Mouse (Mus musculus): ENCODE data around the gene Slc29a4. TPM values are rescaled to one million over a fixed set of nuclear protein-coding genes. Genes with fewer than 3 reads are reported as not detected.
A peak's percentile ranks its signal among the peaks of the same experiment; 100 is the strongest.

The Slc29a4 gene
- polyA plus RNA-seq, 1 experiment = 2.6 TPM

DNA sequence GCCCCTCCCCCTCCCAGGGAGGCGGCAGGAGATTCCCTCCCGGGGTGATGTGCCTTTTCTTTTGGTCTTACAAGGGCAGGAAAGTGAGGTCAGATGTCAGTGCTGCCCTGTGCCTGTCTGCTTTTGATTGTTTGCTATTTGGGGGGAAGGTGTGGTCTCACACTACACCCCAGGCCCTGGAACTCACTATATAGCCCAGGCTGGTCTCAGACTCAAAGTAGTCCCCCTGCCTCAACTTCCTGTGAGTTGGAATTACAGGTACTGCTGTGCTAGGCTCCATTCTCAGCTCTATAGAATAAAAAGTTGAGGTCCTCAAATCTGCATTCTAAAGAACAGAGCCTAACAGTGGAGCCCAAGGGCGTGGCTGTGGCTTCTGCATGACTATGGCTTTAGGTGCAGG lies 24.4 kb upstream of the Slc29a4 start:
- TF ChIP-seq POLR2A (IDR thresholded peaks at IDR 0.05; ENCODE audit: low read depth, low read length) (no peak), CTCF (IDR thresholded peaks at IDR 0.05; ENCODE audit: extremely low read depth, insufficient read length, insufficient replicate concordance, low read depth, low read length) (no peak)
- Histone ChIP-seq H3K27ac (ENCODE audit: insufficient read depth, low read depth, low read length) (no peak overlapping the region), H3K36me3 (ENCODE audit: control insufficient read depth, insufficient read depth, low read length) (peaks cover 57% of the 10 kb centered on the region), H3K27me3 (ENCODE audit: control insufficient read depth, insufficient read depth, low read length) (no peaks in the 10 kb centered on the region), H3K4me1 (ENCODE audit: control insufficient read depth, insufficient read depth, insufficient read length, low read length) (no peaks in the 10 kb centered on the region), H3K4me3 (ENCODE audit: low read depth, low read length) (no peak overlapping the region)
- 70% methylated on average over 3 of the region's 3 CpGs for WGBS

GRCm38 (mm10) chr5:142668556-142669263 lies 23.6 kb upstream of the Slc29a4 start:
- WGBS = 81% methylated on average over 11 of the region's 11 CpGs
- H3K36me3 ChIP-seq (ENCODE audit: control insufficient read depth, insufficient read depth, low read length) = peaks cover 52% of the 10 kb centered on the region
- TF ChIP-seq POLR2A (IDR thresholded peaks at IDR 0.05; ENCODE audit: low read depth, low read length) (no peak), CTCF (IDR thresholded peaks at IDR 0.05; ENCODE audit: extremely low read depth, insufficient read length, insufficient replicate concordance, low read depth, low read length) (no peak)

GRCm38 (mm10) chr5:142669726-142670125 lies 22.6 kb upstream of the Slc29a4 start:
- Histone ChIP-seq H3K27ac (ENCODE audit: insufficient read depth, low read depth, low read length) (no peak overlapping the region), H3K27me3 (ENCODE audit: control insufficient read depth, insufficient read depth, low read length) (no peaks in the 10 kb centered on the region), H3K4me3 (ENCODE audit: low read depth, low read length) (no peak overlapping the region), H3K36me3 (ENCODE audit: control insufficient read depth, insufficient read depth, low read length) (peaks cover 42% of the 10 kb centered on the region), H3K4me1 (ENCODE audit: control insufficient read depth, insufficient read depth, insufficient read length, low read length) (no peaks in the 10 kb centered on the region)
- WGBS = 73% methylated on average over 7 of the region's 7 CpGs
- TF ChIP-seq CTCF (IDR thresholded peaks at IDR 0.05; ENCODE audit: extremely low read depth, insufficient read length, insufficient replicate concordance, low read depth, low read length) (no peak), POLR2A (IDR thresholded peaks at IDR 0.05; ENCODE audit: low read depth, low read length) (no peak)

More at GRCm38 (mm10) chr5:142668556-142669263, 23.6 kb upstream of the Slc29a4 start:
- no peaks in the 10 kb centered on the region for H3K4me1 ChIP-seq (ENCODE audit: control insufficient read depth, insufficient read depth, insufficient read length, low read length)
- H3K27me3 ChIP-seq (ENCODE audit: control insufficient read depth, insufficient read depth, low read length) = no peaks in the 10 kb centered on the region
- H3K27ac ChIP-seq (ENCODE audit: insufficient read depth, low read depth, low read length) = no peak overlapping the region
- H3K4me3 ChIP-seq (ENCODE audit: low read depth, low read length) = no peak overlapping the region

DNA sequence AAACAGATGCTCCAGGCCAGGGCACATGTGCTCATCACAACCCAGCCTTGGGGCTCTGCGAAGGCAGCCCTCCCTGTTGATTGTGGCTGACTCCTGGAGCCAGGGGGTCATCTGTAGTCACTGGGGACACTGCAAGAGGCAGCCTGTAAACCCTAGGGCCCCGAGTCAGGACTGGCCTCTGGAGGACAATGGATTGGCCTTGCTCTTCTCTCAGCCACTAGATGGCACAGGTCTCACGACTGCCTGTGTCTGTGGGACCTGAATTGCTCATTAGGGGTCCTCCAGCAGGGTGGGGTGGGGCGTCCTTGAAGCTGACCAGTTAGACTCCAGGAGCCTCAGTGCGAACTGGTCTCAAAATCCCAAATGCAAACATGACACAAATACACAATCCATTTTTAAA lies 19.2 kb upstream of the Slc29a4 start:
- WGBS = 22% methylated on average over 5 of the region's 5 CpGs
- Histone ChIP-seq H3K36me3 (ENCODE audit: control insufficient read depth, insufficient read depth, low read length) (peaks cover 12% of the 10 kb centered on the region), H3K4me1 (ENCODE audit: control insufficient read depth, insufficient read depth, insufficient read length, low read length) (no peaks in the 10 kb centered on the region), H3K4me3 (ENCODE audit: low read depth, low read length) (no peak overlapping the region), H3K27me3 (ENCODE audit: control insufficient read depth, insufficient read depth, low read length) (no peaks in the 10 kb centered on the region), H3K27ac (ENCODE audit: insufficient read depth, low read depth, low read length) (no peak overlapping the region)
- no peak for TF ChIP-seq POLR2A (IDR thresholded peaks at IDR 0.05; ENCODE audit: low read depth, low read length)
- peak; percentile 35; the same call in 1 of the 2 replicates for TF ChIP-seq CTCF (IDR thresholded peaks at IDR 0.05; ENCODE audit: extremely low read depth, insufficient read length, insufficient replicate concordance, low read depth, low read length)

DNA sequence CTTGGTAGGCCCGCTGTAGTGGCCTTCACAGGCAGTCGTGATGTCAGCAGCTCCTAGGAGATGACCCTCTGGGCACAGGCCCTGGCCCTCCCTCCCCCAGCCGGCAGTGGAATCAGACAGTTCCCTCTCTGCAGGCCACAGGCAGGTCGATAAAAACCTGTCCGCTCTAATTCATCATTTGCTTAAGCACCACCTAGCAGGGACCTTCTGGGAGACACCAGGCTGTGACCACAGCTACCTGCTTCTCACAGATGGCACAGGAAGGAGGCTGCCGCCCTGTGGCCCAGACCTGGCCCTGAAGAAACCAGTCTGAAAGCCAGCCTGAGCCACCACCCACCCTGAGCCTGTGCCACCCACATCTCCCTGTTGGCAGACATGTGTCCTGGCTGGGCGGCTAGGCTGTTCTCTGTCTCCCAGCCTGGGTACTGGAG lies 14.2 kb upstream of the Slc29a4 start:
- TF ChIP-seq CTCF (IDR thresholded peaks at IDR 0.05; ENCODE audit: extremely low read depth, insufficient read length, insufficient replicate concordance, low read depth, low read length) = no peak
- no peak for TF ChIP-seq POLR2A (IDR thresholded peaks at IDR 0.05; ENCODE audit: low read depth, low read length)
- Histone ChIP-seq H3K36me3 (ENCODE audit: control insufficient read depth, insufficient read depth, low read length) (no peaks in the 10 kb centered on the region), H3K4me1 (ENCODE audit: control insufficient read depth, insufficient read depth, insufficient read length, low read length) (no peaks in the 10 kb centered on the region), H3K27me3 (ENCODE audit: control insufficient read depth, insufficient read depth, low read length) (no peaks in the 10 kb centered on the region), H3K4me3 (ENCODE audit: low read depth, low read length) (no peak overlapping the region), H3K27ac (ENCODE audit: insufficient read depth, low read depth, low read length) (no peak overlapping the region)
- WGBS = 43% methylated on average over 7 of the region's 7 CpGs

GRCm38 (mm10) chr5:142679065-142679464 lies 13.2 kb upstream of the Slc29a4 start:
- Histone ChIP-seq H3K27me3 (ENCODE audit: control insufficient read depth, insufficient read depth, low read length) (no peaks in the 10 kb centered on the region), H3K4me1 (ENCODE audit: control insufficient read depth, insufficient read depth, insufficient read length, low read length) (no peaks in the 10 kb centered on the region), H3K4me3 (ENCODE audit: low read depth, low read length) (no peak overlapping the region), H3K36me3 (ENCODE audit: control insufficient read depth, insufficient read depth, low read length) (no peaks in the 10 kb centered on the region), H3K27ac (ENCODE audit: insufficient read depth, low read depth, low read length) (no peak overlapping the region)
- TF ChIP-seq CTCF (IDR thresholded peaks at IDR 0.05; ENCODE audit: extremely low read depth, insufficient read length, insufficient replicate concordance, low read depth, low read length) (no peak), POLR2A (IDR thresholded peaks at IDR 0.05; ENCODE audit: low read depth, low read length) (no peak)
- WGBS = 83% methylated on average over 1 of the region's 1 CpGs

DNA sequence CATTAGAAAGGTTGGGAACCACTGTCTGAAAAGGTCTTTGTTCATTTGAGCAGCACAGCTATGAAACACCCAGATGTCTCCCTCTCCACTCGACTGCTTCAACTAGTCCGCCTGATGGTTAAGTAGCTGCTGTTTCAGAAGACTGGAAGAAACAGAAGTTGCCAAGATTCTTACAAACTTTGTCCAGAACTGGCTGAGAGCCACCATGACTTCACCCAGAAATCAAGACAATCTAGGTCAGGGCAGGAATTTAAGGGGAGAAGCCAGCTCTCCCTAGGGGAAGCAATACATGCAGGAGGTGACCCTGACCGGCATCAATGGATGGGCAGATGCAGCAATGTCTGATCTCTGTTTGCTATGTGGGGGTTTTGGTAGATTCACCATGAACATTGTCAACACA lies 10.4 kb upstream of the Slc29a4 start:
- Histone ChIP-seq H3K4me3 (ENCODE audit: low read depth, low read length) (no peak overlapping the region), H3K4me1 (ENCODE audit: control insufficient read depth, insufficient read depth, insufficient read length, low read length) (no peaks in the 10 kb centered on the region), H3K27ac (ENCODE audit: insufficient read depth, low read depth, low read length) (no peak overlapping the region), H3K36me3 (ENCODE audit: control insufficient read depth, insufficient read depth, low read length) (no peaks in the 10 kb centered on the region), H3K27me3 (ENCODE audit: control insufficient read depth, insufficient read depth, low read length) (no peaks in the 10 kb centered on the region)
- no peak for TF ChIP-seq CTCF (IDR thresholded peaks at IDR 0.05; ENCODE audit: extremely low read depth, insufficient read length, insufficient replicate concordance, low read depth, low read length)
- WGBS = 72% methylated on average over 3 of the region's 3 CpGs
